41 mouse cellular contexts compared by ENCODE assay signal in genomic region chr17:45690044-45690443, GRCm38 (mm10). TPM values are rescaled to one million over a fixed set of nuclear protein-coding genes. Genes with fewer than 3 reads are reported as not detected.
"Had no signal": no experiment of that assay in that cellular context is flagged by ENCODE, and none has a peak within 500 bp of the region (broad histone marks: within the 10 kb centered on the region; RNA-seq: fewer than 3 reads in every experiment).

No protein-coding gene starts in this region.

- ATAC-seq: liver, embryonic 12.5 days; liver, postnatal 0 days; midbrain, embryonic 13.5 days; midbrain, embryonic 15.5 days; midbrain, embryonic 16.5 days had no signal

- H3K36me3 ChIP-seq: limb, embryonic 12.5 days; limb, embryonic 13.5 days; limb, embryonic 15.5 days; liver, embryonic 13.5 days; liver, embryonic 15.5 days; lung, embryonic 15.5 days; midbrain, embryonic 10.5 days; midbrain, embryonic 12.5 days; midbrain, embryonic 13.5 days; midbrain, embryonic 15.5 days; neural tube, embryonic 12.5 days had no signal

- H3K9ac ChIP-seq: limb, embryonic 12.5 days; limb, embryonic 13.5 days; limb, embryonic 15.5 days; liver, embryonic 12.5 days; liver, embryonic 13.5 days; liver, embryonic 14.5 days; liver, embryonic 15.5 days; liver, postnatal 0 days; lung, embryonic 14.5 days; lung, embryonic 15.5 days; midbrain, embryonic 12.5 days; midbrain, embryonic 13.5 days; midbrain, embryonic 15.5 days; neural tube, embryonic 12.5 days had no signal

- H3K4me2 ChIP-seq: limb, embryonic 12.5 days; limb, embryonic 13.5 days; limb, embryonic 15.5 days; liver, embryonic 11.5 days; liver, embryonic 12.5 days; liver, embryonic 13.5 days; liver, embryonic 15.5 days; lung, embryonic 14.5 days; lung, embryonic 15.5 days; midbrain, embryonic 11.5 days; midbrain, embryonic 12.5 days; midbrain, embryonic 13.5 days; midbrain, embryonic 15.5 days; neural tube, embryonic 12.5 days had no signal

- DNase-seq: left cerebral cortex, postnatal 4 days; liver; liver, embryonic 13.5 days; liver, postnatal 0 days; lung, adult 2 months; lung, embryonic 14.5 days; lung, postnatal 10 days; lung, postnatal 14 days; lung, postnatal 36 days; midbrain, embryonic 14.5 days had no signal

- H3K27me3 ChIP-seq: limb, embryonic 12.5 days; limb, embryonic 13.5 days; limb, embryonic 15.5 days; lung, embryonic 15.5 days; megakaryocyte, embryonic 14.5 days; midbrain, embryonic 12.5 days; midbrain, embryonic 13.5 days; midbrain, embryonic 15.5 days; neural tube, embryonic 12.5 days had no signal

- H3K9me3 ChIP-seq: limb, embryonic 10.5 days; limb, embryonic 12.5 days; limb, embryonic 13.5 days; limb, embryonic 15.5 days; liver, embryonic 12.5 days; liver, embryonic 13.5 days; liver, embryonic 15.5 days; lung, embryonic 15.5 days; megakaryocyte, embryonic 14.5 days; midbrain, embryonic 10.5 days; midbrain, embryonic 12.5 days; midbrain, embryonic 13.5 days; midbrain, embryonic 15.5 days; neural tube, embryonic 12.5 days had no signal

- H3K27ac ChIP-seq: limb, embryonic 10.5 days; limb, embryonic 12.5 days; limb, embryonic 13.5 days; limb, embryonic 15.5 days; liver, embryonic 12.5 days; liver, embryonic 13.5 days; liver, embryonic 14.5 days; liver, embryonic 15.5 days; lung, embryonic 15.5 days; macrophage; midbrain, embryonic 10.5 days; midbrain, embryonic 12.5 days; midbrain, embryonic 13.5 days; midbrain, embryonic 15.5 days; neural tube, embryonic 12.5 days had no signal

- H3K4me3 ChIP-seq: limb, embryonic 10.5 days; limb, embryonic 12.5 days; limb, embryonic 13.5 days; limb, embryonic 15.5 days; liver, embryonic 12.5 days; liver, embryonic 13.5 days; liver, embryonic 15.5 days; lung, embryonic 15.5 days; megakaryocyte, embryonic 14.5 days; midbrain, embryonic 10.5 days; midbrain, embryonic 12.5 days; midbrain, embryonic 13.5 days; midbrain, embryonic 15.5 days; myocyte; neural tube, embryonic 12.5 days had no signal

RNA-seq across cellular contexts. Expression of gene Capn11, which starts 30.9 kb away (rescaled TPM):
- total RNA-seq: liver, adult 2 months; monocyte, adult 5-6 weeks had no signal
- polyA plus RNA-seq: liver, embryonic 14.5 days; liver, postnatal 0 days; lung, adult 2 months; lung, embryonic 14.5 days had no signal

RNA-seq across cellular contexts. Expression of gene 1600014C23Rik, which starts 43.6 kb away (rescaled TPM):
- total RNA-seq: left cerebral cortex, postnatal 10 days; left cerebral cortex, postnatal 36 days; left cerebral cortex, postnatal 4 days; liver, adult 2 months; megakaryocyte progenitor cell, adult 5-6 weeks; megakaryocyte, adult 5-6 weeks; megakaryocyte-erythroid progenitor cell, adult 5-6 weeks; midbrain, postnatal 0 days; monocyte, adult 5-6 weeks had no signal
- polyA plus RNA-seq: limb, embryonic 10.5 days; limb, embryonic 11.5 days; limb, embryonic 12.5 days; limb, embryonic 13.5 days; limb, embryonic 15.5 days; liver, adult 2 months; liver, embryonic 11.5 days; liver, embryonic 12.5 days; liver, embryonic 13.5 days; liver, embryonic 14.5 days; liver, embryonic 15.5 days; liver, embryonic 16.5 days; liver, postnatal 0 days; lung, adult 2 months; lung, embryonic 14.5 days; lung, embryonic 15.5 days; lung, embryonic 16.5 days; macrophage; midbrain, embryonic 12.5 days; midbrain, embryonic 13.5 days; midbrain, embryonic 14.5 days; midbrain, embryonic 16.5 days; neural tube, embryonic 11.5 days; neural tube, embryonic 12.5 days had no signal
